Comparison of ENCODE assay signal across 9 mouse cellular contexts in genomic region chr12:8969828-8970227, GRCm38 (mm10). TPM values are rescaled to one million over a fixed set of nuclear protein-coding genes. Genes with fewer than 3 reads are reported as not detected.
DNase-seq lines count a peak whose midpoint lies in the region; ATAC-seq lines count a peak whose summit lies in the region.
"Had no signal": no experiment of that assay in that cellular context is flagged by ENCODE, and none has a peak within 500 bp of the region (broad histone marks: within the 10 kb centered on the region; RNA-seq: fewer than 3 reads in every experiment).

No protein-coding gene starts in this region.

- peak; percentile 35 for DNase-seq in urinary bladder, postnatal 14 days (ENCODE audit: low spot score)
- no peak for DNase-seq in urinary bladder, adult 2 months (ENCODE audit: low spot score)
- peak; percentile 62 to 83 for DNase-seq in heart, adult 18-20 months
- DNase-seq in neural tube, embryonic 11.5 days (ENCODE audit: low spot score): peak; percentile 58
- no peak for DNase-seq in layer of hippocampus, postnatal 36 days
- no peak for DNase-seq in spleen, postnatal 10 days (ENCODE audit: low spot score in 2 of 2)
- DNase-seq in midbrain, embryonic 11.5 days (ENCODE audit: low spot score, missing footprints): no peak

- H3K9me3 ChIP-seq in kidney, embryonic 15.5 days (replicated peaks): no peaks in the 10 kb centered on the region
- H3K9me3 ChIP-seq in neural tube, embryonic 11.5 days (ENCODE audit: control insufficient read depth, low read length): no peaks in the 10 kb centered on the region
- H3K9me3 ChIP-seq in midbrain, embryonic 11.5 days (ENCODE audit: control insufficient read depth, low read length): no peaks in the 10 kb centered on the region
- H3K9me3 ChIP-seq: midbrain, embryonic 12.5 days had no signal

- H3K4me1 ChIP-seq in kidney, embryonic 15.5 days: peaks cover 19% of the 10 kb centered on the region
- peaks cover 4% of the 10 kb centered on the region; the same call in 1 of the 2 replicates for H3K4me1 ChIP-seq in neural tube, embryonic 11.5 days (ENCODE audit: control insufficient read depth, insufficient read depth, low read length)
- peaks cover 3% of the 10 kb centered on the region; the same call in 1 of the 2 replicates for H3K4me1 ChIP-seq in midbrain, embryonic 11.5 days (ENCODE audit: control insufficient read depth, insufficient read depth, low read length)

- ATAC-seq in kidney, embryonic 15.5 days (replicated peaks; ENCODE audit: low FRiP score): peak; percentile 88
- no peak for ATAC-seq in neural tube, embryonic 11.5 days (ENCODE audit: insufficient read depth, low FRiP score, low TSS enrichment)
- no peak for ATAC-seq in midbrain, embryonic 11.5 days (ENCODE audit: low FRiP score)

- H3K36me3 ChIP-seq in kidney, embryonic 15.5 days: no peaks in the 10 kb centered on the region
- no peaks in the 10 kb centered on the region for H3K36me3 ChIP-seq in neural tube, embryonic 11.5 days (ENCODE audit: control insufficient read depth, insufficient read depth, low read length)
- no peaks in the 10 kb centered on the region for H3K36me3 ChIP-seq in midbrain, embryonic 11.5 days (ENCODE audit: control insufficient read depth, insufficient read depth, low read length)
- H3K36me3 ChIP-seq: midbrain, embryonic 12.5 days had no signal

- peaks cover 8% of the 10 kb centered on the region for H3K27me3 ChIP-seq in kidney, embryonic 15.5 days
- H3K27me3 ChIP-seq in neural tube, embryonic 11.5 days (ENCODE audit: control insufficient read depth, insufficient read depth, low read length): no peaks in the 10 kb centered on the region
- H3K27me3 ChIP-seq in midbrain, embryonic 11.5 days (ENCODE audit: control insufficient read depth, insufficient read depth, low read length): no peaks in the 10 kb centered on the region

- H3K27ac ChIP-seq in kidney, embryonic 15.5 days: 0 out of 2 replicates have a peak overlapping the region, but pooled peaks have one; percentile 9
- H3K27ac ChIP-seq in neural tube, embryonic 11.5 days (ENCODE audit: low read depth, low read length): no peak overlapping the region
- H3K27ac ChIP-seq in midbrain, embryonic 11.5 days (ENCODE audit: low read depth, low read length): no peak overlapping the region
- H3K27ac ChIP-seq: midbrain, embryonic 12.5 days had no signal

- no peak overlapping the region for H3K4me3 ChIP-seq in kidney, embryonic 15.5 days (replicated peaks)
- H3K4me3 ChIP-seq in neural tube, embryonic 11.5 days (ENCODE audit: low read depth, low read length): no peak overlapping the region
- H3K4me3 ChIP-seq in midbrain, embryonic 11.5 days (ENCODE audit: low read depth, low read length): no peak overlapping the region
- H3K4me3 ChIP-seq: midbrain, embryonic 12.5 days had no signal

- 8% methylated on average over 9 of the region's 9 CpGs for WGBS in kidney, embryonic 15.5 days
- WGBS in neural tube, embryonic 11.5 days: 41% methylated on average over 9 of the region's 9 CpGs
- 48% methylated on average over 9 of the region's 9 CpGs for WGBS in midbrain, embryonic 11.5 days

- H3K9ac ChIP-seq in kidney, embryonic 15.5 days: no peak overlapping the region
- H3K9ac ChIP-seq in neural tube, embryonic 11.5 days (ENCODE audit: low read length): no peak overlapping the region
- no peak overlapping the region for H3K9ac ChIP-seq in midbrain, embryonic 11.5 days (ENCODE audit: low read length)
- H3K9ac ChIP-seq: midbrain, embryonic 12.5 days had no signal

- no peak overlapping the region for H3K4me2 ChIP-seq in kidney, embryonic 15.5 days
- H3K4me2 ChIP-seq in neural tube, embryonic 11.5 days (ENCODE audit: low read depth): no peak overlapping the region
- H3K4me2 ChIP-seq in midbrain, embryonic 11.5 days: no peak overlapping the region
- H3K4me2 ChIP-seq: midbrain, embryonic 12.5 days had no signal

RNA-seq across cellular contexts. Expression of gene Wdr35, which starts 3.9 kb away (rescaled TPM):
- 10.5 and 12.2 TPM in 2 replicates for polyA plus RNA-seq in urinary bladder, adult 2 months (2012; rRNA removed)
- total RNA-seq in heart, adult 18-20 months (2021): 10 to 100 TPM; 10.2 to 10.5 TPM
- polyA plus RNA-seq in kidney, embryonic 15.5 days (2015; fragmentation: Nextera tagmentation; extraction: Ambion mirVana): 18.1 and 19.5 TPM in 2 replicates
- polyA plus RNA-seq in neural tube, embryonic 11.5 days (2014; fragmentation: Nextera tagmentation; extraction: Ambion mirVana): 21.0 and 21.6 TPM in 2 replicates
- total RNA-seq in layer of hippocampus, postnatal 36 days (2021): 10 to 100 TPM; 43.8 to 44.5 TPM
- 23.3 and 25.7 TPM in 2 replicates for polyA plus RNA-seq in midbrain, embryonic 11.5 days (2014; fragmentation: Nextera tagmentation; extraction: Ambion mirVana)

RNA-seq across cellular contexts. Expression of gene Matn3, which starts 22.1 kb away (rescaled TPM):
- polyA plus RNA-seq in urinary bladder, adult 2 months (2012; rRNA removed): 0.01 TPM in 1 of 2 replicates, not detected in the other
- not detected for total RNA-seq in heart, adult 18-20 months (2021)
- 0.27 and 0.60 TPM in 2 replicates for polyA plus RNA-seq in kidney, embryonic 15.5 days (2015; fragmentation: Nextera tagmentation; extraction: Ambion mirVana)
- 1.7 and 2.7 TPM in 2 replicates for polyA plus RNA-seq in neural tube, embryonic 11.5 days (2014; fragmentation: Nextera tagmentation; extraction: Ambion mirVana)
- total RNA-seq in layer of hippocampus, postnatal 36 days (2021): not detected
- 1.3 and 1.4 TPM in 2 replicates for polyA plus RNA-seq in midbrain, embryonic 11.5 days (2014; fragmentation: Nextera tagmentation; extraction: Ambion mirVana)

RNA-seq across cellular contexts. Expression of gene Laptm4a, which starts 48.4 kb away (rescaled TPM):
- 786 and 857 TPM in 2 replicates for polyA plus RNA-seq in urinary bladder, adult 2 months (2012; rRNA removed)
- 100 to 1,000 TPM; 366 to 407 TPM for total RNA-seq in heart, adult 18-20 months (2021)
- polyA plus RNA-seq in kidney, embryonic 15.5 days (2015; fragmentation: Nextera tagmentation; extraction: Ambion mirVana): 338 and 401 TPM in 2 replicates
- polyA plus RNA-seq in neural tube, embryonic 11.5 days (2014; fragmentation: Nextera tagmentation; extraction: Ambion mirVana): 166 and 171 TPM in 2 replicates
- total RNA-seq in layer of hippocampus, postnatal 36 days (2021): 100 to 1,000 TPM; 211 to 225 TPM
- polyA plus RNA-seq in midbrain, embryonic 11.5 days (2014; fragmentation: Nextera tagmentation; extraction: Ambion mirVana): 171 and 173 TPM in 2 replicates

RNA-seq across cellular contexts. Expression of gene Ttc32, which starts 60.0 kb away (rescaled TPM):
- polyA plus RNA-seq in urinary bladder, adult 2 months (2012; rRNA removed): 8.0 and 9.2 TPM in 2 replicates
- total RNA-seq in heart, adult 18-20 months (2021): 10 to 100 TPM; 24.0 to 29.5 TPM
- 22.6 and 28.7 TPM in 2 replicates for polyA plus RNA-seq in kidney, embryonic 15.5 days (2015; fragmentation: Nextera tagmentation; extraction: Ambion mirVana)
- polyA plus RNA-seq in neural tube, embryonic 11.5 days (2014; fragmentation: Nextera tagmentation; extraction: Ambion mirVana): 16.5 and 18.7 TPM in 2 replicates
- 1 to 10 TPM; 4.5 to 5.7 TPM for total RNA-seq in layer of hippocampus, postnatal 36 days (2021)
- polyA plus RNA-seq in midbrain, embryonic 11.5 days (2014; fragmentation: Nextera tagmentation; extraction: Ambion mirVana): 24.0 and 26.2 TPM in 2 replicates

Comparison
In these comparisons a context has a peak if more than half of its experiments do, and no peak if none do; other contexts are left out.
1. DNase-seq: peak in urinary bladder, postnatal 14 days (single experiment), heart, adult 18-20 months (2 of 2) and neural tube, embryonic 11.5 days (single experiment); none in urinary bladder, adult 2 months (single experiment), layer of hippocampus, postnatal 36 days (0 of 2), spleen, postnatal 10 days (0 of 2) and midbrain, embryonic 11.5 days (single experiment).